Mouse (Mus musculus) retina, adult 2 months (tissue): ENCODE results near the gene Vps35l.

Source experiments
- DNase-seq: peaks from one replicate; pipeline ENCODE4 v3.0.0-alpha.2; 2012; ENCODE audit warnings: low read depth, low spot score

The Vps35l gene

GRCm38 (mm10) chr7:118739975-118740531, at the start of gene Vps35l:
TSS of gene Vps35l (plus strand) at chr7:118740226.
- peak; percentile 67 for DNase-seq

GRCm38 (mm10) chr7:118691287-118691686, 48.7 kb upstream of the Vps35l start:
- DNase-seq: no peak

- DNase-seq: no peak
These were observed 43.9 kb upstream of the Vps35l start for GRCm38 (mm10) chr7:118696146-118696545.

GRCm38 (mm10) chr7:118697168-118697567, 42.9 kb upstream of the Vps35l start:
- DNase-seq: no peak

GRCm38 (mm10) chr7:118698882-118699281, 41.1 kb upstream of the Vps35l start:
- DNase-seq: no peak

- no peak for DNase-seq
These were observed 36.9 kb upstream of the Vps35l start for GRCm38 (mm10) chr7:118703144-118703561.

- no peak for DNase-seq
These were observed 35.8 kb upstream of the Vps35l start for GRCm38 (mm10) chr7:118704001-118704850.

GRCm38 (mm10) chr7:118705101-118705961, 34.7 kb upstream of the Vps35l start, which contains the start of gene Gde1:
TSS of gene Gde1 (minus strand) at chr7:118705778.
- DNase-seq: peak; percentile 77

- no peak for DNase-seq
These were observed 34.0 kb upstream of the Vps35l start for GRCm38 (mm10) chr7:118706051-118706450.

GRCm38 (mm10) chr7:118706488-118706887, 33.5 kb upstream of the Vps35l start:
- DNase-seq: no peak

GRCm38 (mm10) chr7:118707216-118707615, 32.8 kb upstream of the Vps35l start:
- no peak for DNase-seq

- DNase-seq: no peak
These were observed 32.0 kb upstream of the Vps35l start for GRCm38 (mm10) chr7:118708002-118708401.

GRCm38 (mm10) chr7:118710776-118711175, 29.2 kb upstream of the Vps35l start:
- DNase-seq: no peak

- DNase-seq: peak; percentile 92
These were observed 27.5 kb upstream of the Vps35l start, which contains the start of gene Ccp110 for GRCm38 (mm10) chr7:118712228-118713173. TSS of gene Ccp110 (plus strand) at chr7:118712552.

- DNase-seq: no peak
These were observed 25.2 kb upstream of the Vps35l start for GRCm38 (mm10) chr7:118714873-118715272.

- DNase-seq: no peak
These were observed 22.0 kb upstream of the Vps35l start for GRCm38 (mm10) chr7:118718066-118718465.

GRCm38 (mm10) chr7:118723927-118724326, 16.1 kb upstream of the Vps35l start:
- DNase-seq: no peak

- DNase-seq: no peak
These were observed 14.6 kb upstream of the Vps35l start for GRCm38 (mm10) chr7:118725459-118725858.

- no peak for DNase-seq
These were observed 11.0 kb upstream of the Vps35l start for GRCm38 (mm10) chr7:118728846-118729587.

- no peak for DNase-seq
These were observed 8.2 kb upstream of the Vps35l start for GRCm38 (mm10) chr7:118731781-118732180.
